Mouse (Mus musculus) intestine, postnatal 0 days (tissue): ENCODE measurements around the gene Ripor3. TPM values are rescaled to one million over a fixed set of nuclear protein-coding genes. Genes with fewer than 3 reads are reported as not detected.

Experiments used
- ATAC-seq: fragments of 200-750 bp; cut with Nextera tagmentation; 2 replicates; pipeline ENCODE4 v1.8.0; 2017; ENCODE audit warnings: mild to moderate bottlenecking, moderate TSS enrichment, moderate library complexity
- H3K27ac ChIP-seq: fragments of 300-500 bp; sonication (generic); 2 replicates; pipeline ENCODE4 v1.5.1; 2014; ENCODE audit warnings: mild to moderate bottlenecking, low read depth, low read length, moderate library complexity
- H3K27me3 ChIP-seq: fragments of 300-500 bp; sonication (generic); replicated peaks from 2 replicates; pipeline ENCODE4 v1.6.1; 2014; ENCODE audit warnings: low read length, mixed read lengths; ENCODE audit not compliant: control insufficient read depth, insufficient read depth
- H3K36me3 ChIP-seq: fragments of 300-500 bp; sonication (generic); 2 replicates; pipeline ENCODE4 v1.6.1; 2014; ENCODE audit warnings: mild to moderate bottlenecking, moderate library complexity; ENCODE audit not compliant: control insufficient read depth, insufficient read depth
- H3K4me1 ChIP-seq: fragments of 300-500 bp; sonication (generic); replicated peaks from 2 replicates; pipeline ENCODE4 v1.6.1; 2014; ENCODE audit warnings: antibody characterized with exemption, low read length, mixed read lengths; ENCODE audit not compliant: control insufficient read depth, insufficient read depth
- H3K4me2 ChIP-seq: fragments of 300-500 bp; sonication (generic); replicated peaks from 2 replicates; pipeline ENCODE4 v1.6.1; 2014; ENCODE audit warnings: low read depth, mild to moderate bottlenecking, moderate library complexity
- H3K4me3 ChIP-seq: fragments of 300-500 bp; sonication (generic); 2 replicates; pipeline ENCODE4 v1.5.1; 2014; ENCODE audit warnings: low read depth, low read length
- H3K9ac ChIP-seq: fragments of 300-500 bp; sonication (generic); 2 replicates; pipeline ENCODE4 v1.6.1; 2014; ENCODE audit warnings: mild to moderate bottlenecking, low read depth, low read length
- H3K9me3 ChIP-seq: fragments of 300-500 bp; sonication (generic); 2 replicates; pipeline ENCODE4 v1.6.1; 2016; ENCODE audit warnings: mixed run types; ENCODE audit not compliant: control insufficient read depth
- CTCF ChIP-seq: sonication (generic); IDR thresholded peaks from 2 replicates; pipeline ENCODE4 v1.5.1; 2016; ENCODE audit warnings: low read depth, mild to moderate bottlenecking, control low read depth, antibody characterized with exemption, moderate library complexity
- WGBS: fragments of 180-500 bp; shearing (Covaris S2); extraction: QIAGEN DNeasy Blood & Tissue Kit; methylation state at CpG from one replicate; pipeline ENCODE4 v1.1.7; 2014; 5-methylcytosine and 5-hydroxymethylcytosine counted together
- polyA plus RNA-seq: library from polyadenylated mRNA; unstranded; fragments of >200 nt; fragmentation: Nextera tagmentation; extraction: Ambion mirVana; gene quantifications from 2 replicates; pipeline ENCODE4 v1.2.1, GENCODE M21; 2015

The Ripor3 gene
- polyA plus RNA-seq, 1 experiment from 2014 or later: 1.5 TPM

- no peaks in the 10 kb centered on the region for H3K27me3 ChIP-seq
- H3K4me3 ChIP-seq: no peak overlapping the region
- no peaks in the 10 kb centered on the region for H3K9me3 ChIP-seq
- TF ChIP-seq CTCF: no peak
- ATAC-seq: peak; percentile 25; the same call in 1 of the 2 replicates
- no peak overlapping the region for H3K4me2 ChIP-seq
- no peaks in the 10 kb centered on the region for H3K4me1 ChIP-seq
- WGBS: 37% methylated on average over 4 of the region's 4 CpGs
- H3K36me3 ChIP-seq: no peaks in the 10 kb centered on the region; the same call in none of the 2 replicates
- no peak overlapping the region for H3K9ac ChIP-seq
- peak overlapping the region; percentile 50 for H3K27ac ChIP-seq
These were observed 51.0 kb downstream of the Ripor3 start for GRCm38 (mm10) chr2:167959384-167959911.

DNA sequence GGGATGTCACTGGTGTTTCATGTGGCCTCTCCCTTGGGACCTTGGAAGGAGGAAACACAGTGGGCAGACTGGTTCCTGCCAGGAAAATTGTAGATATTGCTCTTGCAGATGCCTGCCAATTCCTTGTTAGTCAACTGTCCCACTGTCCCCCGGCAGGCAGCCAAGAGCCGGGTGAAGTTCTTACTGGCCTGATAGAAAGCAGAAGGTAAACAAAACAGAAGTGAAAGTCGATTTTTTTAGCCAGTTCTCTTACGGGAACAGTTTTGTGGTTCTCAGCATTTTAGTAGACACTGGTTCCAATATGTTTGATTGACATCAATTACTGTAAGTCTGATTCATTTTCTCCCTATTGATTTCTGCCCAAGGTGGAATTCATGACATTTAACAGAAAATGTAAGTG, 51.6 kb downstream of the Ripor3 start:
- Histone ChIP-seq H3K36me3 (no peaks in the 10 kb centered on the region; the same call in 1 of the 2 replicates), H3K4me2 (no peak overlapping the region), H3K27me3 (no peaks in the 10 kb centered on the region), H3K9ac (no peak overlapping the region), H3K4me1 (no peaks in the 10 kb centered on the region), H3K27ac (peak overlapping the region; percentile 50), H3K9me3 (no peaks in the 10 kb centered on the region), H3K4me3 (no peak overlapping the region)
- TF ChIP-seq CTCF: no peak
- WGBS: 4% methylated on average over 4 of the region's 4 CpGs
- ATAC-seq: no peak

DNA sequence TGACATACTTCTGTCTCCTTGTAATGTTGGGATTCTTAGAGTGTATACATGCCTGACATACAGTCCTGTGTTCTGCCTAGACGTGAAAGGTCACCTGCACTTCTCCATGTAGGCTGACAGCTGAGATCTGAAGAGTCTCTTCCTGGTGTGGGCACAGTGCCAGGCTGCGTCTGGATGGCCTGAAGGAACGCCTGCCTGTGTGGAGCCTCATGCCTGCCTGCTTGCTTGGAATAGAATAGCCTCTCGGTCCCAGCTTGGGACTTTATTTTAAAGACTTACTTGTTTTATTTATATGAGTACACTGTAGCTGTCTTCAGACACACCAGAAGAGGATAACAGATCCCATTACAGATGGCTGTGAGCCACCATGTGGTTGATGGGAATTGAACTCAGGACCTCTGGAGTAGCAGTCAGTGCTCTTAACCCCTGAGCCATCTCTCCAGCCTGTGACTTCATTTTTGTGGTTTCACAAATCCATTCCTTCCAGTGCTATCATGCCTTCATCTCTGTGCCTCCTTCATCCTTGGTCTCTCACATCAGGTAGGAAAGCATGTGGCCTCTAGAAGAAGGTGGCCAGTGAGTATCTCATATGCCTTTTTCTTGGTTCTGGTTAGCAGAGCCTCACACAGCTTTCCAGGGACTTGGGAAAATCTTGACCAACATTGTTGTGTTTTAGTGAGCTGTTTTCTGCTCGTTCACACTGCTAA, 52.2 kb downstream of the Ripor3 start:
- Histone ChIP-seq H3K9ac (no peak overlapping the region), H3K4me3 (no peak overlapping the region), H3K4me1 (no peaks in the 10 kb centered on the region), H3K4me2 (no peak overlapping the region), H3K36me3 (no peaks in the 10 kb centered on the region; the same call in 1 of the 2 replicates), H3K9me3 (no peaks in the 10 kb centered on the region), H3K27me3 (no peaks in the 10 kb centered on the region), H3K27ac (0 out of 2 replicates have a peak overlapping the region, but pooled peaks have one; percentile 50)
- WGBS: 25% methylated on average over 5 of the region's 5 CpGs
- no peak; the same call in 1 of the 2 replicates for ATAC-seq
- no peak for TF ChIP-seq CTCF

- Histone ChIP-seq H3K4me3 (no peak overlapping the region), H3K36me3 (no peaks in the 10 kb centered on the region; the same call in 1 of the 2 replicates), H3K4me2 (no peak overlapping the region), H3K9me3 (no peaks in the 10 kb centered on the region), H3K9ac (no peak overlapping the region), H3K27me3 (no peaks in the 10 kb centered on the region), H3K27ac (no peak overlapping the region), H3K4me1 (no peaks in the 10 kb centered on the region)
- no peak for ATAC-seq
- TF ChIP-seq CTCF: peak; percentile 57
- 91% methylated on average over 1 of the region's 1 CpGs for WGBS
These were observed 52.9 kb downstream of the Ripor3 start for GRCm38 (mm10) chr2:167957539-167957938.

- no peak overlapping the region for H3K27ac ChIP-seq
- no peaks in the 10 kb centered on the region for H3K4me1 ChIP-seq
- H3K9ac ChIP-seq: no peak overlapping the region
- no peak overlapping the region for H3K4me2 ChIP-seq
- H3K9me3 ChIP-seq: no peaks in the 10 kb centered on the region
- 74% methylated on average over 7 of the region's 7 CpGs for WGBS
- no peak for TF ChIP-seq CTCF
- ATAC-seq: no peak
- H3K4me3 ChIP-seq: no peak overlapping the region
- H3K36me3 ChIP-seq: no peaks in the 10 kb centered on the region
- H3K27me3 ChIP-seq: no peaks in the 10 kb centered on the region
These were observed 55.5 kb downstream of the Ripor3 start for GRCm38 (mm10) chr2:167954928-167955327.

DNA sequence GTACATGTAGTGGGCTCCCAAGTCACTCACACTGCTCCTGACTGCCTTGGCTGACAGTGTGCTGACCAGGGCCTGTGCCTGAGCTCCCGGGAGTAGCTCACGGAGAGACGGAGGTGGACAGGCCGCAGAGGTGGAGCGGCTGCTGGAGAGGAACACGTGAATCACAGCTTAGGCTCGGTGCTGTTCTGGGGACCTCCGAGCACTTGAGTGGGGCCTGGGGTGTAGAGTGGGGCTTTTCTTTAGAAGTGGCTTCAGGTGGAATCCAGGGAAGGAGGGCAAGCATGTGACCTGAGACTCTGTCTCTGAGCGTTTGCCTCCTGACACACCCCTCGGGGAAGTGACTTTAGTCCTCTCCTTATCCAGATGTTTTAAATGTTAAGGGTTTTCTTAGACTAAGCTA, 56.6 kb downstream of the Ripor3 start:
- H3K9me3 ChIP-seq: no peaks in the 10 kb centered on the region
- H3K4me2 ChIP-seq: no peak overlapping the region
- no peak for ATAC-seq
- WGBS: 69% methylated on average over 10 of the region's 10 CpGs
- H3K27me3 ChIP-seq: no peaks in the 10 kb centered on the region
- no peak overlapping the region for H3K4me3 ChIP-seq
- no peak overlapping the region for H3K27ac ChIP-seq
- TF ChIP-seq CTCF: no peak
- no peak overlapping the region for H3K9ac ChIP-seq
- no peaks in the 10 kb centered on the region for H3K36me3 ChIP-seq
- no peaks in the 10 kb centered on the region for H3K4me1 ChIP-seq
